Mouse (Mus musculus) midbrain, embryonic 16.5 days (tissue): Measurements from ENCODE around the gene Tsc22d1. TPM values are rescaled to one million over a fixed set of nuclear protein-coding genes. Genes with fewer than 3 reads are reported as not detected.
A peak's percentile ranks its signal among the peaks of the same experiment; 100 is the strongest.

Source experiments
- ATAC-seq: fragments of 200-750 bp; cut with Nextera tagmentation; 2 replicates; pipeline ENCODE4 v1.8.0; 2017; ENCODE audit warnings: moderate TSS enrichment
- H3K27ac ChIP-seq: fragments of 300-500 bp; sonication (generic); 2 replicates; pipeline ENCODE4 v1.5.1; 2014; ENCODE audit warnings: mild to moderate bottlenecking, low read length, mixed read lengths
- H3K27me3 ChIP-seq: fragments of 300-500 bp; sonication (generic); 2 replicates; pipeline ENCODE4 v1.6.1; 2014; ENCODE audit warnings: low read depth, low read length, mixed read lengths; ENCODE audit not compliant: control insufficient read depth, insufficient read depth
- H3K36me3 ChIP-seq: fragments of 300-500 bp; sonication (generic); 2 replicates; pipeline ENCODE4 v1.6.1; 2014; ENCODE audit warnings: mild to moderate bottlenecking, low read length, moderate library complexity, mixed read lengths; ENCODE audit not compliant: control insufficient read depth, insufficient read depth
- H3K4me1 ChIP-seq: fragments of 300-500 bp; sonication (generic); 2 replicates; pipeline ENCODE4 v1.6.1; 2014; ENCODE audit warnings: mild to moderate bottlenecking, low read length, mixed read lengths; ENCODE audit not compliant: control insufficient read depth, insufficient read depth
- H3K4me2 ChIP-seq: fragments of 300-500 bp; sonication (generic); 2 replicates; pipeline ENCODE4 v1.6.1; 2014; ENCODE audit warnings: mild to moderate bottlenecking, low read length, mixed read lengths
- H3K4me3 ChIP-seq: fragments of 300-500 bp; sonication (generic); 2 replicates; pipeline ENCODE4 v1.5.1; 2014; ENCODE audit warnings: low read depth, mild to moderate bottlenecking, low read length, moderate library complexity, mixed read lengths
- H3K9ac ChIP-seq: fragments of 300-500 bp; sonication (generic); 2 replicates; pipeline ENCODE4 v1.6.1; 2014; ENCODE audit warnings: low read depth, low read length, mixed read lengths
- H3K9me3 ChIP-seq: fragments of 300-500 bp; sonication (generic); replicated peaks from 2 replicates; pipeline ENCODE4 v1.6.1; 2014; ENCODE audit warnings: mild to moderate bottlenecking, low read length, mixed read lengths; ENCODE audit not compliant: control insufficient read depth, poor library complexity, severe bottlenecking
- WGBS: fragments of 180-500 bp; shearing (Covaris S2); extraction: QIAGEN DNeasy Blood & Tissue Kit; methylation state at CpG from one replicate; pipeline ENCODE4 v1.1.7; 2014; 5-methylcytosine and 5-hydroxymethylcytosine counted together
- polyA plus RNA-seq: library from polyadenylated mRNA; unstranded; fragments of >200 nt; fragmentation: Nextera tagmentation; extraction: Ambion mirVana; gene quantifications from 2 replicates; pipeline ENCODE4 v1.2.1, GENCODE M21; 2015

Tsc22d1 gene
- polyA plus RNA-seq, 1 experiment from 2014 or later: 762 TPM

DNA sequence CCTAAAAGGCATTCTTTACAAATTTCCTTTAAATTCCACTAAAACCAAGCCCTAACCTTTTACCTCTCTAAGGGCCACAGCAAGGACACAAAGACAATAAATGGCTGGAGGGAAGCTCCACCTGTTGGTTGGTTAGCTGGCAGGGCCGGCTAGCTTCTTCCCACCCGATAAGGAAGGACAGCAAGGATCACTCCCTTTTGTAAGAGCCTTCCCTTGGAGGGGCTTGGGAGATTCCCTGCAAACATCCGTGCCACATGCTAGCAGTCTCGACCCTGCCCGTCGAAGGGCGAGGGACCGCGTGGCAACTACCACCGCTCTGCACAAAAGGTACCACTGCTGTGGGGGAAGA lies 1.0 kb upstream of the Tsc22d1 start:
- peak overlapping the region; percentile 100 for H3K27ac ChIP-seq
- peak overlapping the region; percentile 99 for H3K9ac ChIP-seq
- no peaks in the 10 kb centered on the region for H3K9me3 ChIP-seq
- peak overlapping the region; percentile 98 for H3K4me3 ChIP-seq
- WGBS: 1% methylated on average over 10 of the region's 10 CpGs
- H3K27me3 ChIP-seq: no peaks in the 10 kb centered on the region
- peaks cover 31% of the 10 kb centered on the region for H3K4me1 ChIP-seq
- peaks cover 13% of the 10 kb centered on the region; the same call in 1 of the 2 replicates for H3K36me3 ChIP-seq
- peak overlapping the region; percentile 86 for H3K4me2 ChIP-seq
- ATAC-seq: peak; percentile 26

DNA sequence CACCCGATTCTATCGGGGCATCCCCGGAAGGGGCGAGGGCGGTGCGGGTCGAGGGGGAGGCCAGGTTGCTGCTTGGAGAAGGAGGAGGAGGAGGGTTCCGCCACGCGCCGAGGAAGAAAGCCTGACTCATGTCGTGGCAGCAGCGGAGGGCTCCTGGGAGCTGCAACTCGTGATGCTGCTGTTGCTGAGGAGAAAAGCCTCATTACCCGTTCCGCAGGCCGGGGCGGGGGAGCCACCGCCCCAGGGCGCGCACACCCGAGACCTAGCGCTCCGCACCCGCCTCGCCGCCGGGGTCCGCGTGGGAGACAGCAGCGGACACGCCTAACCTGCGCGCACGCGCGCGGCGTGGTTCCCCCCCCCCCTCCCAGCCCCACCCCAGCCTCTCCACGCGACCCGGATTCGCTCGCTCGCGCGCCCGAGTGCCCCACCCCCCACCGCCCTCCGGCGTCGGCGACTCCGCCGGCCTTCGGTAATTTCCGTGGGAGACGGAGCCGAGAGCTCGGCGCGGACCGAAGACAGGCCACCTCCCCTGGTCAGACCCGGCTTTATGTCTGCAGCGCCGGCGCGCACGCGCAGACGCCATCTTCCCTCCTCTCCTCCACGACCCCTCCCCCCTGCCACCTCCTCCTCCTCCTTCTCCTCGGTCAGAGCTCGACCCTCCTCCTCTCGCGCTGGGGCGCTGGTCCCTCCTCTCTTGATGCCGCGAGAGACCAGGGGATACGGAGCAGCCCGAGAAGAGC lies 469 bp upstream of the Tsc22d1 start:
- H3K4me2 ChIP-seq: peak overlapping the region; percentile 88
- H3K9ac ChIP-seq: peak overlapping the region; percentile 99
- H3K27me3 ChIP-seq: no peaks in the 10 kb centered on the region
- H3K4me1 ChIP-seq: peaks cover 36% of the 10 kb centered on the region
- ATAC-seq: peak; percentile 95
- H3K9me3 ChIP-seq: no peaks in the 10 kb centered on the region
- H3K27ac ChIP-seq: peak overlapping the region; percentile 100
- under 1% methylated on average over 44 of the region's 81 CpGs for WGBS
- H3K36me3 ChIP-seq: peaks cover 13% of the 10 kb centered on the region; the same call in 1 of the 2 replicates
- H3K4me3 ChIP-seq: peak overlapping the region; percentile 98

DNA sequence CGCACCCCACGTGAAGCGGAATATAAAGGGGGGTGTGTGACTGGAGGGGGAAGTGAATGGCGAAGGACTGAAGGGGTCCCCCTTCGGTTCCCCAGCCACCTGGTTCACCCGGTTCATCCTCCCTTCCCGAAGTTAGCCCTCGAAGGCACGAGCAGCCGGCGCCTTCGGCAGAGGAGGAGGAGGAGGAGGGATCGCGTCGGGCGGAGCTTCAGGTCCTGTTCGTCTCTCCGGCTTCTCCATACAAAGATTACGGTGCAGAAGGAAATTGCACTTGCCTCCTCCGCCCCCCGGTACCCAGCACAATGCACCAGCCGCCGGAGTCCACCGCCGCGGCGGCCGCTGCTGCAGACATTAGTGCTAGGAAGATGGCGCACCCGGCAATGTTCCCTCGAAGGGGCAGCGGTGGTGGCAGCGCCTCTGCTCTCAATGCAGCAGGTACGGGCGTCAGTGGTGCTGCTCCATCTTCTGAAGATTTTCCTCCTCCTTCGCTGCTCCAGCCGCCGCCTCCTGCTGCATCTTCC lies 1.1 kb downstream of the Tsc22d1 start:
- under 1% methylated on average over 34 of the region's 38 CpGs for WGBS

DNA sequence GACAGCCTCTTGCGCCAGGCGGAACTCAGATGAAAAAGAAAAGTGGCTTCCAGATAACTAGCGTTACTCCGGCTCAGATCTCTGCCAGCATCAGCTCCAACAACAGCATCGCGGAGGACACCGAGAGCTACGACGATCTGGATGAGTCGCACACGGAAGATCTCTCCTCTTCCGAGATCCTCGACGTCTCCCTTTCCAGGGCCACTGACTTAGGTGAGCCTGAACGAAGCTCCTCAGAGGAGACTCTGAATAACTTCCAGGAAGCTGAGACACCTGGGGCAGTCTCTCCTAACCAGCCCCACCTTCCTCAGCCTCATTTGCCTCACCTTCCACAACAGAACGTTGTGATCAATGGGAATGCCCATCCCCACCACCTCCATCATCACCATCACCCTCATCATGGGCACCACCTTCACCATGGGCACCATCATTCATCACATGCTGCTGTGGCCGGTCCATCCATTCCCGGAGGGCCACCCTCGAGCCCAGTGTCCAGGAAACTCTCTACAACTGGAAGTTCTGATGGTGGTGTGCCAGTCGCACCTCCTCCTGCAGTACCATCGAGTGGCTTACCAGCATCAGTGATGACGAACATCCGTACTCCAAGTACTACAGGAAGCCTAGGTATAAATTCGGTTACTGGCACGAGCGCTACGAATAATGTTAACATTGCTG lies 1.7 kb downstream of the Tsc22d1 start:
- peak overlapping the region; percentile 88 for H3K4me2 ChIP-seq
- peaks cover 51% of the 10 kb centered on the region for H3K4me1 ChIP-seq
- H3K27ac ChIP-seq: peak overlapping the region; percentile 100
- WGBS: 37% methylated on average over 27 of the region's 27 CpGs
- H3K27me3 ChIP-seq: no peaks in the 10 kb centered on the region
- H3K36me3 ChIP-seq: peaks cover 13% of the 10 kb centered on the region; the same call in 1 of the 2 replicates
- ATAC-seq: no peak
- no peaks in the 10 kb centered on the region for H3K9me3 ChIP-seq
- peak overlapping the region; percentile 99 for H3K9ac ChIP-seq
- H3K4me3 ChIP-seq: peak overlapping the region; percentile 98

More for the DNA sequence above, 1.1 kb downstream of the Tsc22d1 start:
- Histone ChIP-seq H3K9ac (peak overlapping the region; percentile 99), H3K27ac (peak overlapping the region; percentile 100), H3K36me3 (peaks cover 13% of the 10 kb centered on the region; the same call in 1 of the 2 replicates), H3K27me3 (no peaks in the 10 kb centered on the region), H3K4me2 (peak overlapping the region; percentile 88), H3K4me1 (peaks cover 45% of the 10 kb centered on the region), H3K9me3 (no peaks in the 10 kb centered on the region), H3K4me3 (peak overlapping the region; percentile 98)
- ATAC-seq: no peak

DNA sequence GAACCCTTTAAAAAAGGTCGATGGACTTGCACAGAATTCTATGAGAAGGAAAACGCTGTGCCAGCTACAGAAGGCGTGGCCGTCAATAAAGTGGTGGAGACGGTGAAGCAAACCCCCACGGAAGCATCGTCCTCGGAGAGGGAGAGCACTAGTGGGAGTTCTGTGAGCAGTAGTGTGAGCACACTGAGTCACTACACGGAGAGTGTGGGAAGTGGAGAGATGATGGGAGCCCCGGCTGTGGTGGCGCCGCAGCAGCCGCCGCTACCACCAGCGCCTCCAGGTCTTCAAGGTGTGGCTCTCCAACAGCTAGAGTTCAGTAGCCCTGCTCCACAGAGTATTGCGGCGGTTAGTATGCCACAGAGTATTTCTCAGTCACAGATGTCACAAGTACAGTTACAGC lies 2.6 kb downstream of the Tsc22d1 start:
- no peaks in the 10 kb centered on the region for H3K27me3 ChIP-seq
- no peak overlapping the region for H3K27ac ChIP-seq
- no peak for ATAC-seq
- peak overlapping the region; percentile 98 for H3K4me3 ChIP-seq
- peaks cover 56% of the 10 kb centered on the region for H3K4me1 ChIP-seq
- no peaks in the 10 kb centered on the region for H3K9me3 ChIP-seq
- peak overlapping the region; percentile 88 for H3K4me2 ChIP-seq
- whole genome bisulfite sequencing: 86% methylated on average over 17 of the region's 17 CpGs
- peak overlapping the region; percentile 47; the same call in 1 of the 2 replicates for H3K9ac ChIP-seq
- H3K36me3 ChIP-seq: peaks cover 13% of the 10 kb centered on the region; the same call in 1 of the 2 replicates

DNA sequence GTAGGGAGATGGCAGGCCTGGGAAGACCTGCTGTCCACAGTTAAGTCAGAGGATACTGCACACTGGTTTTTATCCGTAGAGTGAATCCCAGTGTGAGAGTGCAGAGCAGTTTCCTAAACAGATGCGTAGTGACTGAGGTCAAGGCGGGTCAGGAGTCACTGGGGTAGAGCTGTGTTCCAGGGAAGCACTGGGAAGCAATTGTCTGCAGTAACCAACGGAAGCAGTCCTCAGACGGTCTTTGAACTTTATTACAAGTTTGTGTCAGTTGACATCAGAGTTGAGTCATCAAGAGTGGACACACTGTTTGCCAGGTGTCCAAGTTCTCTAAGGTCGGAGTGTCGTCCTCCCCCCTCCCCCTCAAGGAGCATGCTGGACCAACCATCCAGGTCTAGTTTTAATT lies 6.0 kb downstream of the Tsc22d1 start:
- Histone ChIP-seq H3K4me3 (peak overlapping the region; percentile 38), H3K27ac (no peak overlapping the region), H3K9me3 (no peaks in the 10 kb centered on the region), H3K9ac (peak overlapping the region; percentile 57; the same call in 1 of the 2 replicates), H3K27me3 (no peaks in the 10 kb centered on the region), H3K4me2 (peak overlapping the region; percentile 90), H3K4me1 (peaks cover 70% of the 10 kb centered on the region), H3K36me3 (peaks cover 17% of the 10 kb centered on the region)
- ATAC-seq: no peak
- WGBS: 28% methylated on average over 7 of the region's 7 CpGs

DNA sequence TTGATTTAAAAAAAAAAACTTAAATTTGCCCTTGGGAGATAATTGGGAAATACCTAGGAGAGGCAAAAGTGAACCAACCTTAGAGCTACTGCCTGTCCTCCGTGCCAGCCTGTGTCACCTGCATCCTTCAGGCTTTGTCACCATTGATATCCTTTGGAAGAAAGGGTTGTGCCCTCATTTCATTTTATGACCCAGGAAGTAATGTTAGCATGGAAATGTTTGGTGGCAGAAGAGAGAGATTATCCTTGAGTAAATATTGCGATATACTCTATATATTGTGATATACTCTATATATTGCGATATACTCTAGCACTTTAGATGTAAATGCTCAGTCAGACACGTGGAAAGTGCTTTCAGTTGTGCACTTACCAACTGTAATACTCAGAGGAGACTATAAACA lies 6.4 kb downstream of the Tsc22d1 start:
- H3K27ac ChIP-seq: no peak overlapping the region
- no peak overlapping the region for H3K9ac ChIP-seq

DNA sequence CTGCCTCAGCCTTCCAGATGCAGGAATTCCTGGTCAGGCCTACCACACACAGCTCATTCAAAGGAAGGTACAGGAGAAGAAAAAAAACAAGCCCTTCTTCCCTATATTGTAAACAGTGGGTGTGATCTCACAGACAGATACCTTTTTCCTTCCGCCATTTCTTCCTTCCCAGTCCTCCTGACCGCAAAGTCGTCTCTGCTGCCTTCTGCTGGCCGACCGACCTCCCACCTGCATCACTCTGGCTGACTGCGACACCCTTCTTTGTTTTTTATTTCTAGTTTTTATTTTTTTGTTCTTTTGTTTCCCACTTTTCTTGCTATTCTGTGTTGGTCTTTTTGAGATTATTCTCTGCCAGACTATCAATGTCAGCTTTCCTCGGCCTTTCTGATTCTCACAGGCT lies 10.7 kb downstream of the Tsc22d1 start:
- H3K4me3 ChIP-seq: no peak overlapping the region
- H3K27ac ChIP-seq: no peak overlapping the region
- H3K9me3 ChIP-seq: no peaks in the 10 kb centered on the region
- no peaks in the 10 kb centered on the region for H3K27me3 ChIP-seq
- no peak overlapping the region for H3K9ac ChIP-seq
- H3K4me1 ChIP-seq: peaks cover 50% of the 10 kb centered on the region
- WGBS: 88% methylated on average over 7 of the region's 7 CpGs
- H3K36me3 ChIP-seq: peaks cover 14% of the 10 kb centered on the region
- ATAC-seq: no peak
- H3K4me2 ChIP-seq: no peak overlapping the region

More for the DNA sequence above, 6.4 kb downstream of the Tsc22d1 start:
- 72% methylated on average over 4 of the region's 4 CpGs for WGBS
- Histone ChIP-seq H3K36me3 (peaks cover 21% of the 10 kb centered on the region), H3K4me3 (peak overlapping the region; percentile 38), H3K4me1 (peaks cover 70% of the 10 kb centered on the region), H3K4me2 (peak overlapping the region; percentile 90), H3K27me3 (no peaks in the 10 kb centered on the region), H3K9me3 (no peaks in the 10 kb centered on the region)
- no peak for ATAC-seq
